Mouse (Mus musculus) olfactory bulb, adult 2 months (tissue): Measurements from ENCODE around the gene Gm21292. TPM values are rescaled to one million over a fixed set of nuclear protein-coding genes. Genes with fewer than 3 reads are reported as not detected.
"Not testable (repeated sequence)": the region's sequence is repeated elsewhere in the genome, so short reads cannot be mapped to it uniquely, and the experiment has no call there.

ENCODE experiments used
- H3K27ac ChIP-seq: fragments of 200-500 bp; 2 replicates; pipeline ENCODE4 v1.5.1; 2012; ENCODE audit warnings: low read depth, low read length; ENCODE audit not compliant: insufficient read depth
- H3K4me1 ChIP-seq: fragments of 200-500 bp; 2 replicates; pipeline ENCODE4 v1.6.1; 2012; ENCODE audit warnings: low read length; ENCODE audit not compliant: control insufficient read depth, insufficient read depth
- H3K4me3 ChIP-seq: fragments of 200-500 bp; 2 replicates; pipeline ENCODE4 v1.5.1; 2012; ENCODE audit warnings: mild to moderate bottlenecking, low read depth, low read length, moderate library complexity; ENCODE audit not compliant: insufficient read depth
- WGBS: fragments of 180-500 bp; shearing (Covaris S2); methylation state at CpG from one replicate; pipeline ENCODE4 v1.1.7; 2018; 5-methylcytosine and 5-hydroxymethylcytosine counted together
- polyA plus RNA-seq: library from polyadenylated mRNA; stranded (reverse); fragments of >200 nt; gene quantifications from 2 replicates; pipeline ENCODE4 v1.2.4, GENCODE M21; 2012; ENCODE audit warnings: low replicate concordance; ENCODE audit not compliant: missing spikeins, insufficient read depth, insufficient read length

Gm21292 gene
- not detected in 2 replicates for polyA plus RNA-seq

DNA sequence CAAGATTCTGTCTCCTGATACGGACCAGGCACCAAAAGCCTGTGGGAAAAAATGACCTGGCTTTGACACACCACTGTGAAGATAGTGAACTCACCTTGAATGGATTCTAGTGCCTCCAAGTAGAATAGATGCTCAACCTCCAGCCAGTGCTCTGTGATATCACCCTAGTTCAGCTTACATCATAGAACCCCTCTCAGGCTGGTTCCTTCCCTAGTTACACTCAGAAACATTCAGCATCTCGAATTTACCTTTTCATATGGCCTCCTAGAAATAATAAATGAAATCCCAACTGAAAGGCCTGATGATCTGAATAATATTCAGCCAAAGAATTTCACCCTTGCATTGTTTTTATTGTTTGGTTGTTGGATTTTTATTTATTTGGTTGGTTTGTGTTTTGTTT, at the start of gene Gm21292:
TSS of gene Gm21292 (minus strand) at position 101 of the 400 bp plus-strand sequence.
- not testable (repeated sequence) for H3K4me3 ChIP-seq, H3K4me1 ChIP-seq, H3K27ac ChIP-seq
- WGBS, result 35% methylated on average over 2 of the region's 2 CpGs

Other genes with a start within 250 kb of the Gm21292 start
- not detected in 2 replicates for gene Gm21721, start 68.3 kb upstream of the Gm21292 start, polyA plus RNA-seq
- not detected in 2 replicates for gene Gm21812, start 213.3 kb upstream of the Gm21292 start, polyA plus RNA-seq